Mouse (Mus musculus) regulatory T cell (primary cell): ENCODE results near the gene Lrrfip1.

Source experiments
- in situ Hi-C: fragments of 300-600 bp; cut with MboI, MseI; formaldehyde crosslinking; loops from one replicate; pipeline ENCODE4 v1.15.1; 2025; ENCODE audit warnings: high pct_unique_total_duplicates

The Lrrfip1 gene

DNA sequence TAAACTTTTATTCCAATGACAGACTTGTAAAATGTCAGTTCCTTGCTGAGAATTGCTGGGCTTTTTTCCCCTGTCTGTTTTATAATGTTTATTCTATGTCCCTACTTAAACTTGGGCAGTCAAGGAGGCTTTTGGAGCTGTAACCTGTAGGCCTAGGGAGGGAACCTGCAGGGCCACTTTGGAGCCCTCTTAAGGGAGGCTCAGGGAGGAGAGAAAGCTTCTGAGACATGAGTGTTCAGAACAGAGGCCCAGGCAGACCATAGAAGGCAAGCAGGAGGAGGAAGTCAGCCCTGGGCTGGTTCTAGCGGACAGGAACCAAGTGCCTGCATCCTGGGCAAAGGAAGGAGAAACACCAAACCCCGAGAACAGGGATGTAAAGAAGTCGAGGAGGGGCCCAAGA, 56.3 kb downstream of the Lrrfip1 start:
- in situ Hi-C loops, result loop anchor here (5.0 kb wide), 1 partner anchor 37 kb away; no protein-coding TSS in a partner anchor

DNA sequence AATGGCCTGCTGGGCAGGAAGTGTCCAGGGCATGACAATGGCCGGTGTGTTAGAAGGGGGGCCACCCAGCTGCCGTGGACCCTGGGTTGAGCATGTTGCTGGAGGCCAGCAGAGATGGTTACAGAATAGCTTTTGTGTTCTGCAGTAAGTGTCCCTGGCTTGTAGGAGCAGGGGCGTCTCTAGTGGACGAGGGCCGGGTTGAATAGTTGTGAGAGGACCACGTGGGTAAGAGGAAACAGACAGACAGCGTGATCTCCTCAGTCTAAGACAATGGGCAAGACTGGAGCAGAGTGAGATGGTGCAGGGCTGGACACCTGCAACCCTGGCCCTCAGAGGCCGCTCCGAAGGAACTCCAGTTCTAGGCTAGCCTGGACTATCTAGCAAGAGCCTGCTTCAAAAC, 57.2 kb downstream of the Lrrfip1 start:
- in situ Hi-C loops, result loop anchor here (5.0 kb wide), 1 partner anchor 37 kb away; no protein-coding TSS in a partner anchor

DNA sequence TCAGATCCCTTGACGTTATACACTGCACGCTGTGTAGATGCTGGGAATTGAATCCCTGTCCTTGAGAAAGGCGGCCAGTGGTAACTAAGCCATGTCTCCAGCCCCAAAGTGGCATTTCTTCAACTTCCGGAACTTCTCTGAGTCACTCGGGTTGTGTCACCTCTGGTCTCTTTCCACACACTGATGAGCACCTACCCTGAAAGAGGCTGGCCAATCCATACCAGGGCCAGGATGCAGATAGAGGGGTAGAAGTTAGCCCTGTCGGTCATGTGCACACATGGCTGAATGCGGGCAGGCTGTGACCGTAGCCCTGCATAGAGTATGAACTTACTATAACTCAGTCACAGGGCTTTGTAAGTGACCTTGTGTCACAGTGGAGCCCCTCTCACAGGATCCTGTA, 57.9 kb downstream of the Lrrfip1 start:
- in situ Hi-C loops, result loop anchor here (5.0 kb wide), 1 partner anchor 36 kb away; no protein-coding TSS in a partner anchor

DNA sequence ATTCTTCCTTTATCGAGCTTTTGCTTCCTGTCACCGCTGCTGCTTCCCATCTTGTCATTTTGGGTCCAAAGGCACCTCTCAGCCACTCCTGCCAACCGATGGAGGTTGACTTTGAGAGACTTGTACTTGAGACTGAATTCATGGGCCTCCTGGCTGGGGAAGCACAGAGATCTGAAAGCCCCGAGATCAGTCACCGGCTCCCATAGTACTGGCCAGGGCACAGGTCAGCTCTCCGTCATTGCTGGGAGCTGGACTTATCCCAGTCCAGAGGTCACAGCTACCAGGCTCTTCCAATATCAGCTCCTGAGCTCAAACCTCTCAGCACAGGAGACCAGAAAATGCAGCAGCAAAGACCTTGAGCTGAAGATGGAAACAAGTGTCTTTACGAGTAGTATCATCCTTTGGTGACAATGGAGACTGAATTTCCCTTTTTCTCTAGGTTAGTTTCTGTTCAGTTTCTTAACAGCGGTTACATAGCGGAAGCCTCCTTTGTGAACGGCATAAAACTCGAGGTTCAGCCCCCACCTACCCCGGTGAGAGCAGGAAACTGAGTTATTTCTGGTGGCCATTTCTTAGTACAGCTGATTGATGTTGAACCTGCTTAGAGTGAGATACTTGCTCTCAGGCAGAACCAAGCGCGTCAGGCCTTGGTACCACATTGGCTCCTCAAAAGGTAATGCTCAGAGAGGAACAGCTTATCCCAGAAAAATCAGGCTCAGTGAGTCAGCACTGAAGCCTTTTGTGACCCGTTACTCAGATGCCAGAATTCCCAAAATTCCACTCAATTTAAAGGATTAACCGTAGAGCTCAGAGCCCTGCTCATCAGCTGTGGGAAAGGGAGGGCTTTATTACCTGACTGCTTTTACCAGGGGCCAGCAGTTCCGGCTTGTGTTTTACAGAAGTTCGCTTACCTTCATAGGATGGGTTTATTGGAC, 59.0 kb downstream of the Lrrfip1 start:
- in situ Hi-C loops, result loop anchor here (5.0 kb wide), 1 partner anchor 35 kb away; no protein-coding TSS in a partner anchor

DNA sequence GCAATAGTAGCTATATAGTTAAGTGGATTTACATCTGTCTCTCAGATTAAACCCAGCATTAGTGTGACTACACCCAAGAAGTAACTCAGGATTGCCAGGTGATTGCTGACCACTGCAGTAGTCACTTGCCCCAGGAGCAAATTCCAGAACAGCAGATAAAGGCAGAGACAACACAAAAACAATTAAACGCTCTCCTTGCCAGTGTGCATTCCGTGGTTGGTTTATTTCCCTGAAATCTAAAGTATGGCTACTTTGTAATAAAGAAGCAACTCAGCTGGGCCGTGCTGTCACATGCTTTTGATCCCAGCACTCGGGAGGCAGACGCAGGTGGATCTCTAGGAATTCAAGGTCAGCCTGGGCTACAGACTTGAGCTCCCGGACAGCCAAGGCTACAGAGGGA, 59.7 kb downstream of the Lrrfip1 start:
- in situ Hi-C loops, result loop anchor here (5.0 kb wide), 1 partner anchor 34 kb away; no protein-coding TSS in a partner anchor

DNA sequence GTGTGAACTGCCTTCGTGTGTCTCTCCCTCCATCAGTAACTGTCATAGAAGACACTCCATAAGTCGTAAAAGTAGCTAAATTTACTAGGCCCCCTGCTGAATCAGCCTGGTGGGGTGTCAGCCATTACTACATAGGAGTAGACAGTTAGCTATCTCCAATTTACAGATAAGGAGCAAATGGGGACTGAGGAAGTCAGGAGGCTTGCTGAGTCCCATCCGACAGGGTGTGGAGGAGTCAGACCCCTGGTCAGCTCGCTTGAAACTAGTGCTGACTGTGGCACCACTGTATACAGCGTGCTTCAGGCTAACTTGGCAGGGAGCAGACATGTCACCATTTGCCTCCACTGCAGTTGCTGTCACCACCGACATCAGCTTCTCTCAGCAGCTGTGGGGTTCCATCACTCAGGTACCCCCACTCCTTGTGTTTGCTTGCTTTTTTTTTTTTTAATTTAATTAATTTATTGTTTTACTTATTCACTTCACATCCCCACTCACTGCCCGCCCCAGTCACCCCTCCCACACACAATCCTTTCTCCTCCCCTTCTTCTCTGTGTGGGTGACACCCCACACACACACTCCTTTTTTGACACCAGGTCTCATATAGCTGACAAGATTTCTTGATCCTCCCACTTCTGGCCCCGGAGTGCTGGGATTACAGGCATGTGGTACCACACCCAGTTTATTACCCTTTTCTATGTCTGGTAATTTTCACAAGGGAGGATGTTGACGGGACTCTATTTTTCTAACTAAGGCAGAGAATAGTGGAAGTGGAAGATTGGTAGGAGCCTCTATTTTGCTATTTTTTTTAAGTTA, 61.5 kb downstream of the Lrrfip1 start:
- in situ Hi-C loops, result loop anchor here (5.0 to 10.0 kb wide), 2 partner anchors 32 to 1585 kb away; partner anchors contain the start of genes Cops9 and Otos

DNA sequence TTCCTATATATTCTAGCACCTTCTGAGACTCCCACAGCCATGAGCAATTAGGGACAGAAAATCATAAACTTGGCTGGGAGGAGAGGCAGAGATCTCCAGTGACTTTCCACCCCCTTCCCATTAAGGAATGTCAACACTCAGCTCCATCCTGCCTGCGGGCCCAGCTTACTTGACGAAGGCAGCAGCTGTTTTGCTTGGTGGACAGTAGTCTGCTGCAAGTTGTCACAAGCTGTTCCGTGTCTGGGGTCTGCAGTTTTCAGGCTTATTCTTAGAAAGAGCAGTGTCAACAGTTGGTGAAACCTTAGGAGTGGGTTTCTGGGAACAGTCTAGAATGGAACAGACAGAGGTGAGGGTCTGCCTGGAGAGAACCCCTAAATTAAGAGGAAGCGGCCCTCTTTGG, 62.6 kb downstream of the Lrrfip1 start:
- in situ Hi-C loops, result loop anchor here (10.0 kb wide), 1 partner anchor 1584 kb away; the partner anchor contains the start of genes Cops9 and Otos

DNA sequence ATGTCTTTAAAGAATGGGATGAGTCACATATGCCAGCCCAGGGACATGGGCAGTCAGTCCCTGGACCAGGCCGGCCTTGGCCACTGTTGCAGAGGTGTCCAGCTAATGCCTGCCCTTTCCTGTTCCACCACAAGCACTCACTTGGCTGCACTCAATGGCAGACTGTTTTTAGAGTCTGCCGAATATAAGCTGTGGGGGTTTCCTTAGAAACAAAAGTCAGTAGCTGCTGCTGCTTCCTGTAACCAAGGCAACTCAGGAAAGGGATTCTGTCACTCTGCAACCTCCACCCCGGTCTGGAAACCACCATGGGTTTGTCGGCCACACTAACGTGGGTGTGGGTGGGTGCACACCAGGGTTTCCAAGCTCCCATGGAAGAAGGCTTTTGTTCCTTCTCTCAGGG, 63.8 kb downstream of the Lrrfip1 start:
- in situ Hi-C loops, result loop anchor here (10.0 kb wide), 1 partner anchor 1582 kb away; the partner anchor contains the start of genes Cops9 and Otos

DNA sequence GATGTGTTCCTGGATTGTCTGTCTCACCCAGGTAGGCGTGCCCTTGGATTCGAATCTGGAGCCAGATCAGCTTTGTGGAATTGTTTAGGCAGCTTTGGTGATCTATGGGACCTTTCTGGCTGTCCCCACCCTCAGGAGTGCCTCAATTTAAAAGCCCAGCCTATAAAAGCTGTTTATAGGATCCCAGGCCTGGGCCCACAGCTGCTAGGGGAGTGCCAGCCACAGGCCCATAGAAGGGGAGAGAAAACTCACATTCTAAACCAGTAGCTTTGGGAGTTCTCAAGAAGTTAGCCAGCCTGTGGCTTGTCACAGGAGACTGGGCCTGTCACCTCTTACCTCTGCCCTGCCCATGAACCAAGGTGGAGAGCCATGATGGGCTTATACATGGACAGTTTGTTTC, 65.5 kb downstream of the Lrrfip1 start:
- in situ Hi-C loops, result loop anchor here (10.0 kb wide), 1 partner anchor 1581 kb away; the partner anchor contains the start of genes Cops9 and Otos

DNA sequence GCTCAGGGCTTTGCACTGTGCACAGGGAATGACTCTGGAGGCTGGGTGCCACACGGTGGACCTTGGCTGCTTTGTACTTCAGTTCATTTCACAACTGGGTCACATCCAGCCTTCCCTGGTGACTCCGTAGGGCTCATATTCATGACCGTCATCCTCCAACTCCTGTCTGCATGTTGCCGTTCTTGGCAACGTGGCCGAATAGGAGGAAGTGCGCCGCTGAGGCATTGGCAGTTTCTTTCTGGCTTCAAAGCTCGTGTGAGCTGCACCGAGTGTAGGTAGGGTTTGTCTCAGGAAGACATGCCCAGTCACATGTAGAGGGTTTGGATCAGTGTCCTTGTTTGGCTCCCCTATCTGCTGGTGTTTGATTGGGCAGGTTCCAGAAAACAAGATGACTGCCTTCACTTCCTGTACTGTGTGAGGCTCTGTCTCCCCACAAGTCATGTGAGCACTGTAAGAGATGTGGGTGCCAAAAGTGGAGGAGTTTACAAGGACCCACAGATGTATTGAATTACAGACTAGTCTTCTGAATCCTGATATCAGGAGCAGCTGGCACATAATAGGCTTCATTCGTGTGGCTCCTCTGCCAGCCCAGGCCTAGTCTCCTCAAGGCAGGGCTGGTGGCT, 66.5 kb downstream of the Lrrfip1 start:
- in situ Hi-C loops, result loop anchor here (10.0 kb wide), 1 partner anchor 1580 kb away; the partner anchor contains the start of genes Cops9 and Otos

DNA sequence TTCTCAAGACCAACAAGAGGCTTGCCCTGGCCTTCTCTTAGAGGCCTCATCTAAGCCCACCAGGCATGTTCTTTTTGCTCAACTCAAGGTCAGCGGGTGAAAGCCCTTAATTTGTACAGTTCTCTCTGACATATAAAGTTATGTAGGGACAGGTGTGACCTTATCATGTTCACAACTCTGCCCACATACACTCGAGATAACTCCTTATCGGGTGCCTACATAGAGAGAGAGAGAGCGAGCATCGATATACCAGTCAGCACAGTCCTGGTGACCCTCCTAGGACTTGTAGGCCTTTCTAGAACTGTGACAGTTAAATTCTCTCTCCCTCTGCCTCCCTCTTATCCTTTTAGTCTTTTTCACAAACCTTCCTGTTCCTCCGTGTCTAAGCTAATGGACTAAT, 67.5 kb downstream of the Lrrfip1 start:
- in situ Hi-C loops, result loop anchor here (10.0 kb wide), 1 partner anchor 1579 kb away; the partner anchor contains the start of genes Cops9 and Otos

DNA sequence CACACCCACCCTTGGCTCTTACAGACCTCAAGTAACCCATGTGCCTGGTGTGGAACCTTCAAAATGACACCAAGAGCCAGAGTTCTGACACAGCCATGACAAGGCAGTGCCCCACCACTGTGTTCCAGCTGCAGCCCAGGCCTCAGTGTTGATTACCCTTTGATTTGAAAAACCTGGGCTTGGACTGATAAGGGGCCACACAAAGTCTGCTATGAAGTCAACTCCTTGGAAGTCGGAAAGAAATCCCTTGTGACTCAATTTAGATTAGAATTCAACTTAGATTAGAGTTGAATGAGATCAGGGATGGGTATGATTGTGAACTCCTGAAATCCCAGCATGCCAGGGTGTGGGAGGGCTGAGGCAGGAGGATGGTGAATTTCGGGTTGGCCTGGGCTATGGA, 68.1 kb downstream of the Lrrfip1 start:
- in situ Hi-C loops, result loop anchor here (10.0 kb wide), 1 partner anchor 1578 kb away; the partner anchor contains the start of genes Cops9 and Otos

DNA sequence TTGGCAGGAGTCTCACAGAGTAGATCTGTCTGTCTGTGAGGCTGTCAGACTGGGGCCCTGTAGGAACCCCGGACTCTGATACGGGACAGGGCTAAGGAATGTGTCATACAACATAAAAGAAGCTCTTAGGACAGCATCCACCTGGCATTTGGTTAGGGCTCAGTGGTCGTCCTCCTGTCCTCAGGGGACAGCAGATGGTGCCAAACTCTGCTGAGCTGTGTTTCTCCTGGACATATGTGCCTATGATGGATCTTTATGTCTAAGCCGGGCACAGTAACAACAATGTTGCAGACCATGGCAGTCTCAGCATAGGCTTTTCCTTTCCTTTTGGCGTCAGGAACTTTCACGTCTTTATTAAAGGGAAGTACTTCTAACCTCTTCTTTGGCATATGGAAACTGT, 69.2 kb downstream of the Lrrfip1 start:
- in situ Hi-C loops, result loop anchor here (10.0 kb wide), 1 partner anchor 1577 kb away; the partner anchor contains the start of genes Cops9 and Otos

DNA sequence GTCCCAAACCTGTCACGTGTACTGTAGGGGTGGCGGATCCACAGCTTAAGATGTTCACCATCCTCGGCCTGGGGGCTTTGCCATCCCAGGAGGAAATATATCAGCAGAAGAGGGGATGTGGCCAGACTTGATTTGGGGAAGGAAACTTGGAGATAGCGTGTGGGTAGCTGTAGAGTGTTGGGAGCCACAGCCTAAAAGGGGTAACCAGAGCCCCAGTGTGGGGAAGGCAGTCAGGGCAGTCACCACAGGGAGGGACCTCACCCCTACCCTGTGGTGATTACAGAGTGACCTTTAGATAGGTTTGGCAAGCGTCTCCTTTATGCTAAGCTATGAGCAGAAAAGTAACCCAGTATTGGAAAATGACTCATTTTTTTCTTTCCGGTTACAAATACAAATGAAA, 71.0 kb downstream of the Lrrfip1 start:
- in situ Hi-C loops, result loop anchor here (10.0 kb wide), 1 partner anchor 1575 kb away; the partner anchor contains the start of genes Cops9 and Otos

DNA sequence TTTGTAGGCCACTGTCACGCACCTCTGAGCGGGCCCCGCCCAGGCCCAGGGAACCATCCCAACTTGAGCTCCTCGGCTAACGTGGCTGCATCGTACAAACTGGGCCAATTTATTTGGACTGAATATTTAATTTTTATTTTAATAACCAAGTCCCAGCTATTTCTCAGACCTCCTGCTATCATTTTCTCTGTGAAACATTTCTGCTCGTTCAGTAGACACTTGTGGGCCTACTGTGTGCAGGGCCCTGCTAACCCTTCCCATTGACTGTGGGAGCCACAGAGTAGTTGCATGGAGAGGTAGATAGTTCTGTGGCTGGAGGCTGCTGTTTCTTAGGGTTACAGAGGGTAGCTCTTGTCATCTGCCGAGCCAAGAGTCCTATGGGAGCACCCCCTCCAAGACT, 72.0 kb downstream of the Lrrfip1 start:
- in situ Hi-C loops, result no loop called here

DNA sequence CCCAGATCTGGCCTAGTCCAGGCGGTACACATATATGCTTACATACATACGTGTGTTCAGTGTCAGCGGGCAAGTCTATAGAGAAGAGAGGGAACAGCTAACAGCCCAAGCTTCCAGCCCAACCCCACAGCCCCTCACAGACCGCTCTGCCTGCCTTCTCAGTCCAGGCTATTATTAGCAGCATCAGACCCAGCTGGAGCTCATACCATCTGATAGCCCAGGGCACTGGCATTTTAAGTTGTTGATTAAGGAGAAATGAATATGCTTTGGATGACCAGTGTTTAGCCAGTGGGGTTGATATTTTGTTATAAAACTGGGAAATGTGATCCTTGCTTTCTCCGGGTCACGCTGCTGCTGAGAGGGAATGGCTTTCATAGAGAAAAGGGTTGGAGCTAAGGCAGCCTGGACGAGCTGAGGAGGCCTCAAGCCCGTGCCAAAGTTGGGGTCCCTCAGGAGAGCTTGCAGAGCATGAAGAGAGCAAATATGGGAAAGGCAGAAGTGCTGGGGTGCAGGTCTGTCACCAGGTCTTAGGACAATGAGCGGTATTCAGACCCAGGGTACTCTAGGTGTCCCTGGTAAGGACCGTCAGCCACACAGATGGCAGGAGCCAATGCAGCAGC, 73.2 kb downstream of the Lrrfip1 start:
- in situ Hi-C loops, result no loop called here

DNA sequence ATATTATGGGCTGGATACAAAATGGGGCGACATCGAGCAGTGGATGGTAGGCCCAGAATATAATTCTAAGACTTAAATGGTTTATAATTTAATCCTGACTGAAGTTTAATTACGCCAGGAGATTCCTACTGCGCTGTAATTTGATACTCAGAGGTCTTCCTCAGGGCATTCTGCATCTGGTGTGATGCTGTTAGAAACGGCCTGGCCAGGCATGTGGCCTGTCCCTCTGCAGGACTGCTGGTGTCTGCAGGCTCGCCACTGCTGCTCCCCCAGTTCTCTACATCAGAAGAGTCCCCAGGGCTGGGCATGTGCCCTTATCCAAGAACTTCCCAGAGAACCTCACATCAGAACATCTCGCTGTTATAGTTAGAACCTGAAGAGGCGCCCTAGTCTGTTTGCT, 78.4 kb downstream of the Lrrfip1 start:
- in situ Hi-C loops, result no loop called here

DNA sequence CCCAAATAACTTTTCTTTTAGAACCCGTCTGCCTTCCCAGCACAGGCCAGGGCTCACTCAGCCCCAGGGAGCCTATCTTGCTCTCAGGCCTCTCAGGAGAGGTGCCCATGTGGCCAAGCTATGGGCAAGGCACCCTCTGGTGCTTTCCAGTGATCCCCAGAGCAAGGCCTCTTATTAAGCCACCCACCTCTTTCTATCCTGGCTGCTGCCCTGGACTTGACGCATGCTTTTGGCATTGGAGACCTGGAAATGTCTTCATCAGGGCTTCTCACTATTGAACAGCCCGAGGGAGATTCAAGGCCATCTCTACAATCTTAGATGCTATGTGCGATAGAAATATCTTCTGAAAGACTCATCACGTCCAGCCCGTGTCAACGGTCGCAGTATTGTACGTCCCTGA, 78.9 kb downstream of the Lrrfip1 start:
- in situ Hi-C loops, result no loop called here

DNA sequence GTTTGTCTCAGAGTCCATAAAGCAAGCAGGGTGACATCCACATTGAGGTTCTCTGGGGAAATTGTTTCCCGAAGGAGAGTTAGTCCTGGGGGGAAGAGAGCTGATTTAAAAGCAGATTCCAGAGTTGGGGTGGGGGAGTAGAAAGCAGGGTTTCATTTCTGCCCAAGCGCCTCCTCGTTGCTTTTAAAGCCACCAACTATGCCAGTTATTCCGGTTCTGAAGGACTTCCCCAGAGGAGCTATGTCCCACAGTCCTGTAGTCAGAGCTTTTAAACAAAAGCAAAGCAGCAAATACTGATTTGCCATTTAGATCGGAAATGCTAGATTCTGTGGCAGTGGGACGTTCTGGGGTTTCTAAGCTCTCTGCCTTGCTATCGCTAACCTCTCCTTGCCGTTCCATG, 79.4 kb downstream of the Lrrfip1 start:
- in situ Hi-C loops, result no loop called here

DNA sequence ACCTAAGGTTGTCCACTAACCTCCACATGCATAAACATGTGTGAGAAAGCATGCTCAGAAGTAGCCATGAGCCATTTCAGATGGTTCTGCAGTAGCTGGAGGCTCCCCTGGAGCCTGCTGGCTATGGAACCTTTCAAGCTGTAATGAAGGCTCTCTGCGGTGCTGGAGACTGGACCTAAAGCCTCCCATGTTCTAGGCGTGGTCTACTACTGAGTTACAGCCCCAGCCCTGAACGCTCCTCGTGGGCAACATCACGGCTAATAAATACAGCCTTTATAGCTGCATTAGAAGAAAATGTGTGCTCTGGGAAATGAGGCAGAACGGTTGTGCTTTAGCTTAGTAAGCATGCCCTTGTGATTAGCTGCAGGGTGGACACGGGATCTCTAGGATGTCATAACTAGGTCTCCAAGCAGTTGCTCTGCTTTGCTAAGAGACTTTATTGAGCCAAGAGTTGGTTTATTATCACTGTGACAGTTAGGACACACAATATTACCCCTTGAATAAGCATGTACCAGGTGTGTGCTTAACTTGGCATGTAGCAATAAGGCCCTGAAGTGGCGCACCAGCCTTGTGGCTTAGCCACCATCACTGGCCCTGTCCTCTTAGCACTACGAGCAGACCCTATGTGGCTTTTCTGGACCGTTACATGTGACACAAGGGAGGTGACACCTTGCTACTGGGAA, 81.3 kb downstream of the Lrrfip1 start:
- in situ Hi-C loops, result no loop called here
